Mouse (Mus musculus) kidney, postnatal 0 days (tissue): ENCODE results near the gene Cstb. TPM values are rescaled to one million over a fixed set of nuclear protein-coding genes. Genes with fewer than 3 reads are reported as not detected.
A peak's percentile ranks its signal among the peaks of the same experiment; 100 is the strongest.

Source experiments
- ATAC-seq: fragments of 200-750 bp; cut with Nextera tagmentation; replicated peaks from 2 replicates; pipeline ENCODE4 v1.8.0; 2017; ENCODE audit warnings: low read depth, moderate number of reproducible peaks, moderate TSS enrichment, moderate library complexity; ENCODE audit not compliant: low FRiP score
- DNase-seq: peaks from one replicate; pipeline ENCODE4 v3.0.0-alpha.2; 2016; ENCODE audit warnings: low spot score
- H3K27ac ChIP-seq: fragments of 300-500 bp; sonication (generic); 2 replicates; pipeline ENCODE4 v1.5.1; 2014; ENCODE audit warnings: mild to moderate bottlenecking
- H3K27me3 ChIP-seq: fragments of 300-500 bp; sonication (generic); 2 replicates; pipeline ENCODE4 v1.6.1; 2014; ENCODE audit warnings: low read length, mixed read lengths; ENCODE audit not compliant: insufficient read depth
- H3K36me3 ChIP-seq: fragments of 300-500 bp; sonication (generic); 2 replicates; pipeline ENCODE4 v1.6.1; 2014; ENCODE audit warnings: low read length, mixed read lengths; ENCODE audit not compliant: insufficient read depth
- H3K4me1 ChIP-seq: fragments of 300-500 bp; sonication (generic); replicated peaks from 2 replicates; pipeline ENCODE4 v1.6.1; 2014; ENCODE audit warnings: antibody characterized with exemption, low read length, mixed read lengths; ENCODE audit not compliant: insufficient read depth
- H3K4me2 ChIP-seq: fragments of 300-500 bp; sonication (generic); 2 replicates; pipeline ENCODE4 v1.6.1; 2014; ENCODE audit warnings: mild to moderate bottlenecking, low read length, moderate library complexity, mixed read lengths
- H3K4me3 ChIP-seq: fragments of 300-500 bp; sonication (generic); replicated peaks from 2 replicates; pipeline ENCODE4 v1.5.1; 2014; ENCODE audit warnings: low read depth, low read length
- H3K9ac ChIP-seq: fragments of 300-500 bp; sonication (generic); 2 replicates; pipeline ENCODE4 v1.6.1; 2014; ENCODE audit warnings: low read depth, low read length
- H3K9me3 ChIP-seq: fragments of 300-500 bp; sonication (generic); replicated peaks from 2 replicates; pipeline ENCODE4 v1.6.1; 2016; ENCODE audit warnings: low read length, inconsistent platforms, mixed read lengths
- CTCF ChIP-seq: IDR thresholded peaks from 2 replicates; pipeline ENCODE4 v1.5.1; 2016; ENCODE audit warnings: antibody characterized with exemption, low read depth, mild to moderate bottlenecking, moderate library complexity
- WGBS: fragments of 180-500 bp; shearing (Covaris S2); extraction: QIAGEN DNeasy Blood & Tissue Kit; methylation state at CpG from one replicate; pipeline ENCODE4 v1.1.7; 2014; 5-methylcytosine and 5-hydroxymethylcytosine counted together
- polyA plus RNA-seq: library from polyadenylated mRNA; unstranded; fragments of >200 nt; fragmentation: Nextera tagmentation; extraction: Ambion mirVana; gene quantifications from 2 replicates; pipeline ENCODE4 v1.2.1, GENCODE M21; 2015

Gene Cstb
- 402 and 433 TPM in 2 replicates for polyA plus RNA-seq

- ATAC-seq (peak; percentile 96), DNase-seq (peak; percentile 88)
- Histone ChIP-seq H3K9ac (peak within 1 kb of the TSS; percentile 93), H3K4me3 (peak within 1 kb of the TSS; percentile 84), H3K27me3 (no peaks in the 10 kb centered on the region), H3K36me3 (0 out of 2 replicates have a peak, but pooled peaks cover 6% of the 10 kb centered on the region), H3K9me3 (no peaks in the 10 kb centered on the region), H3K27ac (peak within 1 kb of the TSS; percentile 88), H3K4me1 (no peaks in the 10 kb centered on the region), H3K4me2 (peak within 1 kb of the TSS; percentile 84)
- under 1% methylated on average over 40 of the region's 40 CpGs for WGBS
- no peak for TF ChIP-seq CTCF
Measured at GRCm38 (mm10) chr10:78425181-78426041, at the start of gene Cstb. Gene Cstb, plus strand, starts transcription at chr10:78425669.

GRCm38 (mm10) chr10:78378516-78378915, 47.0 kb upstream of the Cstb start:
- no peaks in the 10 kb centered on the region for H3K9me3 ChIP-seq
- H3K4me3 ChIP-seq: no peak overlapping the region
- no peak overlapping the region for H3K4me2 ChIP-seq
- H3K4me1 ChIP-seq: no peaks in the 10 kb centered on the region
- DNase-seq (no peak), ATAC-seq (no peak)
- H3K27ac ChIP-seq: no peak overlapping the region
- H3K27me3 ChIP-seq: no peaks in the 10 kb centered on the region
- H3K36me3 ChIP-seq: no peaks in the 10 kb centered on the region
- H3K9ac ChIP-seq: no peak overlapping the region
- 93% methylated on average over 7 of the region's 7 CpGs for WGBS
- TF ChIP-seq CTCF: peak; percentile 27; the same call in 1 of the 2 replicates

GRCm38 (mm10) chr10:78383567-78383966, 41.9 kb upstream of the Cstb start:
- Histone ChIP-seq H3K27ac (no peak overlapping the region), H3K4me1 (no peaks in the 10 kb centered on the region), H3K27me3 (no peaks in the 10 kb centered on the region), H3K9ac (no peak overlapping the region), H3K4me3 (no peak overlapping the region), H3K4me2 (no peak overlapping the region), H3K9me3 (no peaks in the 10 kb centered on the region), H3K36me3 (no peaks in the 10 kb centered on the region)
- DNase-seq: no peak
- no peak for ATAC-seq
- TF ChIP-seq CTCF: no peak
- WGBS: 77% methylated on average over 3 of the region's 3 CpGs

- Histone ChIP-seq H3K27me3 (no peaks in the 10 kb centered on the region), H3K4me3 (no peak overlapping the region), H3K4me1 (no peaks in the 10 kb centered on the region), H3K9me3 (no peaks in the 10 kb centered on the region), H3K9ac (no peak overlapping the region), H3K4me2 (no peak overlapping the region), H3K27ac (no peak overlapping the region), H3K36me3 (no peaks in the 10 kb centered on the region)
- ATAC-seq (no peak), DNase-seq (no peak)
- no peak for TF ChIP-seq CTCF
- 64% methylated on average over 5 of the region's 5 CpGs for WGBS
Measured at GRCm38 (mm10) chr10:78385520-78385919, 39.9 kb upstream of the Cstb start.

GRCm38 (mm10) chr10:78388216-78388980, 37.1 kb upstream of the Cstb start:
- Histone ChIP-seq H3K27me3 (no peaks in the 10 kb centered on the region), H3K9ac (no peak overlapping the region), H3K4me3 (no peak overlapping the region), H3K4me2 (peak overlapping the region; percentile 28; the same call in 1 of the 2 replicates), H3K4me1 (0 out of 2 replicates have a peak, but pooled peaks cover 4% of the 10 kb centered on the region), H3K27ac (no peak overlapping the region), H3K36me3 (no peaks in the 10 kb centered on the region), H3K9me3 (no peaks in the 10 kb centered on the region)
- DNase-seq (no peak), ATAC-seq (no peak)
- WGBS: 38% methylated on average over 20 of the region's 20 CpGs
- TF ChIP-seq CTCF: no peak

- DNase-seq (no peak), ATAC-seq (no peak)
- Histone ChIP-seq H3K9me3 (no peaks in the 10 kb centered on the region), H3K27me3 (no peaks in the 10 kb centered on the region), H3K4me2 (no peak overlapping the region), H3K4me3 (no peak overlapping the region), H3K4me1 (0 out of 2 replicates have a peak, but pooled peaks cover 4% of the 10 kb centered on the region), H3K9ac (no peak overlapping the region), H3K27ac (no peak overlapping the region), H3K36me3 (no peaks in the 10 kb centered on the region)
- TF ChIP-seq CTCF: no peak
- WGBS: 23% methylated on average over 4 of the region's 4 CpGs
Measured at GRCm38 (mm10) chr10:78390982-78391470, 34.4 kb upstream of the Cstb start.
